Mouse (Mus musculus) c-Kit-positive CD71-positive TER-119-negative erythroid progenitor cells, embryonic 14.5 days (primary cell): ENCODE results near the gene AC134908.4.

Experiments used
- DNase-seq: peaks from one replicate; pipeline ENCODE4 v3.0.0-alpha.2; 2013; ENCODE audit warnings: low read depth

AC134908.4 gene

GRCm38 (mm10) chr17:25795609-25796092, at the start of gene AC134908.4:
Gene AC134908.4 (minus strand): TSS chr17:25795659.
- no peak for DNase-seq

DNA sequence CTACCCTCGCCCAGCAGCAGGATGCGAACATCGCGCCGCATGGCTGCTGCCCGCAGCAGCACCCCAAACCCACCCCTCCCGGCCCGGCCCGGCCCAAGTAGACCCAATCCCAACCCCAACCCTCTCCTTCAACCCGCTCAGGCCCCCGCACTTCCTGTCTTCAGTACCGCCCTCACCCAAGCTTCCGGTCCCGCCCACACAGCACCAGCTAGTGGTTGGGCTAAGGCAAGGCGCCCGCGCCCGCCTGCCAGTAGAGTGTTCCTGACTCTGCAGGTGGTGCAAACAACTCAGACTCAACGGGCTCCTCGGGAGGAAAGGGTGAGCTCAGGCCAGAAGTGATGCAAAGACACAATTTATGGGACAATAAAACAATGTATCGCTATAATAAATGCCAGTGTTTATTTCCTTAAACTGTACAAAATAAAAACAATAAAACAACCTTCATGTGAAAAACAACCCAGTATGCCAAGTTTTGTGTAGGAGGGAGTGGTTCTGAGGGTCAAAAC, 49.0 kb upstream of the AC134908.4 start, which contains the start of gene Rhot2:
Rhot2 (minus strand) TSS at position 456 of the 506 bp plus-strand sequence.
- DNase-seq, result peak; percentile 94

DNA sequence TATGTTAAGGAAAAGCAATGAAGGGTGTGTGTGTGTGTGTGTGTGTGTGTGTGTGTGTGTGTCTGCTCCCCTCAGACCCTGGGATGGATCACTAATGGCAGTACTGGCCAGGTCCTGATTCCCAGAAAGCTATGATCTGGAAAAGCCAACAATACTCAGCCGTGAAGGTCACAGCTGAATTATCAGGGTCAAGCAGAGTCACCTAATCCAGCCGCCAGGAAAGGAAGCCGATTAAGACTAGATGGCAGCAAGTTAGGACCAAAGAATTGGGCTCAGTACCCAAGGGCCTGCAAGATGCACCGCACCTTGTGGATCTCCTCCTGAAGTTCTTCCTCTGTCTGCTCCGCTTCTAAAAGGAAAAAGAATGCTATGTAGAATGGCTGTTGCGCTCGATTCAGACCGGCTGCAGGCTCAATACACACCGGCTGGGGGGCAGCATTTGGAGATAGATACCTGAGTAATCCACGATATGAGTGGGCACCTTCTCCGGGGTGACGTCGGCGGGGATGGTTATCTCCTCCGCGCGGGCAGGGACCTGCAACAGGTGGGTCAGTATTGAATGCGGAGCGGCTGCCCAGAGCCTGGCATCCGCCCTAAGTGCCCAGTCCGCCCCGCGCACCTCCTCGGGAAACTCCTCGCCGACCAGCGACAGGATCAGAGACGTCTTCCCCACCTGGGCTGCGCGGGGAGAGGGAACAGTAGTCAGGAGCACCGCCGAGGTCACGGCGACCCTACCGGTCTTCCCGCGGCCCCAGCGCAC, 48.4 kb upstream of the AC134908.4 start:
- DNase-seq, result no peak

DNA sequence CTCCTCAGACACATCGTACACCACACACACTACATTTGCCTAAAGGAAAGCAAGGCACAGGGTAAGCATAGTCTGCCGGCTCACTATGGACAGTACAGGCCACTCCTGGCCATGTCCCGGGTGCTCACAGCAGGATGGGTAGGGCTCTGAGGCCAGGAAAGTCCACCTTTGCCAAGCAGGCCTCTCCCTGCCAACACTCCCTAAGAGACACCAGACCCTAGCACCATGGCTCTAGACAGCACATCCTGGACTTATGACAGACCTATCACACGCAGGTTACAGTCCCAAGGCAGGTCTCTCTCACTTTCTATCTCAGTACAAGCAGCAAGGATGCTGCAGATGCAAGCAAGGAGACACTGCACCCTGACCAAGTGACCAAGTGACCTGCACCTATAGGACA, 47.7 kb upstream of the AC134908.4 start:
- DNase-seq, result no peak

- no peak for DNase-seq
Measured at GRCm38 (mm10) chr17:25842509-25842908, 47.0 kb upstream of the AC134908.4 start.

- no peak for DNase-seq
Measured at GRCm38 (mm10) chr17:25841117-25841880, 45.8 kb upstream of the AC134908.4 start, which contains the start of gene Gm20683. Gene Gm20683 (minus strand): TSS chr17:25841763.

- no peak for DNase-seq
Measured at GRCm38 (mm10) chr17:25840519-25840918, 45.1 kb upstream of the AC134908.4 start.

GRCm38 (mm10) chr17:25839455-25840235, 44.2 kb upstream of the AC134908.4 start:
- DNase-seq, result no peak

DNA sequence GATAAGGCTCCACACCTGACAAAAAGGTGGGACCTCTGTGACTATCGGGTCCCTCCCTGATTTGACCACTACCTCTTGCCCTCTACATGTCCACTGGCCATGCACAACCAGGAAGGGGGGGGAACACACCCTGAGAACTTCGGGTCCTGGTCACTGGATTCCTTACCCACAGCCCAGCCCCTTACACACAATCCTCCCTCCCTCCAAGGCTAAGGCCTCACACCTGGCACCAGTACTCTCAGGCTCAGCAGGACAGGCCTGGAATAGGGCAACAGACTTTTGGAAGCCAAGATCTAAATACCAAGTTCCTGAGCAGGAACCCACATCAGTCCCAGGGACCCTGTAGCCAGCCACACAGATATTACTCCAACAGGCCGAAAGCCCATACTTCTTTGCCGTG, 43.4 kb upstream of the AC134908.4 start:
- no peak for DNase-seq

DNA sequence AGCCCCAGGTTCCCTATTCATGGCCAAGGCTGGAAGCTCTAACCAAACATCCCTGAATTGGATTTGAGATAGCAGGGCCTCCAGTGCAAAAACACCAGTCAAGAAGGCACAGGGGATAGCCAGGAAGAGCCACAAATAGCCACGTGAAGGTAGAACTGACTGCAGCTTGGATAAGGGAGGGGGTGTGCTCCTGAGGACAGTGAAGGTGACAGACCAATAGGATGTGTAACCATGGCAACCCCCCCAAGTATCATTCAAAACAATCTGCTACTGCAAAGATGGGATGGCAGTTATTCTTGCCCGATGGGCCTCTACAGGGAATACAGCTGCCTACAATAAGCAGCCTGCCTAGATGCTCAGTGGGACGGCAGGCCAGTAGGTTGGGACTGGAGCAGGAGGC, 42.1 kb upstream of the AC134908.4 start:
- DNase-seq, result no peak

DNA sequence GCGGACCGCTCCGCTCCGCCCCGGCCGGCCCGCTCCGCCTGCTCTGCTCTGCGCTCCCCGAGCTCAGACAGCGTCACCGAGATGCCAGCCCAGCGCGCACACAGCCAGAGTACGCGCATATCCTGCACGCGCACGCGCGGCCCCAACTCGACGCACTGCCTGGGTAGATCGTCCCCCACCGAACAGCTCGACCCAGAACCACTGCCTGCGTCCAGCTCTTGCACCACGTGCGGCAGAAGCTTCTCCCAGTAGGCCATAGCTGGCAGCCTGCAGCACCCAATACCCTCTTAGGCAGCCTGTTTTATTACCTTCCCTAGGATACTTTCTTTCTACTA, 41.6 kb upstream of the AC134908.4 start, which contains the start of gene Rhbdl1:
Rhbdl1 (minus strand) TSS at position 220 of the 335 bp plus-strand sequence.
- no peak for DNase-seq

- no peak for DNase-seq
Measured at GRCm38 (mm10) chr17:25836397-25837075, 41.1 kb upstream of the AC134908.4 start.

- DNase-seq, result no peak
Measured at GRCm38 (mm10) chr17:25835816-25836215, 40.4 kb upstream of the AC134908.4 start.

- no peak for DNase-seq
Measured at GRCm38 (mm10) chr17:25835301-25835700, 39.8 kb upstream of the AC134908.4 start.

DNA sequence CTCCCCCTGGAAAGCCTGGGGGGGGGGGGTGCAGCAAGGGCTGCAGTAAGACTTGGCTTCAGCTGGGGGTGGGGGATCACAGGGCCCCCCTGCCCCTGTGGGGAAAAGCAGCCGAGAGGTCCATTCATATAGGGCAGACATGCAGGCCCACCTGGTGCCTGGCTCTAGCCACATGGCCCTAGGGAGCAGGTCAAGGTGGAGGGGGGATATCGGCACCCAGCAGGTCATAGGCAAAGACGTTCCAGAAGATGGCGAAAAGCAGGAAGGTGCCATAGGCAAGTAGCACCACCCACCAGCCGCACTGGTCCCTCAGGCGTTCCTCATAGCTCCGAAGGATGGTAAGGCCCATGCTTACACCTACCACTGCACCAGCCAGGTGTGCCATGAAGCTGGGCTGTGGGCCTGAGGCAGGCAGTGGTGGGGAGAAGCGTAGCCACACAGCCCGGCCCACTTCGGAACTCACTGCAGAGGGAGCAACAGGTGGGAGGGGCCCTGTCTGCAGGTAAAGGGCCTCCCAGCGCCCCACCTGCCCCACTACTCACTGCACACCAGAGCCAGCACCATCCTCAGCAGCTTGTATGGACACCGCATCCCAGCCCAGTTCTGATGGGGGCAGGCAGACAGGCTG, 39.2 kb upstream of the AC134908.4 start:
- DNase-seq, result no peak

GRCm38 (mm10) chr17:25833961-25834594, 38.6 kb upstream of the AC134908.4 start:
- DNase-seq, result no peak

- no peak for DNase-seq
Measured at GRCm38 (mm10) chr17:25833291-25833663, 37.8 kb upstream of the AC134908.4 start, which contains the start of gene Stub1. Gene Stub1 (minus strand): TSS chr17:25833404.

GRCm38 (mm10) chr17:25832436-25833290, 37.2 kb upstream of the AC134908.4 start:
- peak; percentile 98 for DNase-seq
